Mouse (Mus musculus) lung, postnatal 25 days (tissue): ENCODE measurements around the gene Abcc3.

Experiments
- DNase-seq: peaks from one replicate; pipeline ENCODE4 v3.0.0; 2022; ENCODE audit warnings: low spot score

The Abcc3 gene

GRCm38 (mm10) chr11:94351094-94351493, 41.7 kb downstream of the Abcc3 start:
- DNase-seq: no peak

DNA sequence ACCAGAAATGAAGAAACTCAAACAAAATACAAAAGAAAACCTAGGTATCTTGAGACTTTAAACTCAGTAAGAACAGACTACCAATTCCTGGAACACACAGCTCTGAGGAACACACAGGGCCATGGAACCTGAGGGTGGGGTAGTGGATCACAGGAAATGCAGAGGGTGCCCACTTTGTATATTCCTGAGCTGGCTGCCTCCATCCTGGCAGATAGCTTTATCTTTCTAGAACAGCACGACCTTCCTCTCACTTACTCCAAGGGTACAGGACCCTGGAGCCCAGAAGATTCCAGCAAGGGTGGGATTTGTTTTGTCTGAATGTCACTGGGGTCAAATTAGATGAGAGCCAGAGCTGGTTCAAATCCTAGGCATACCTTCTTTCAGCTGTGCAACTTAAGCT, 42.5 kb downstream of the Abcc3 start:
- DNase-seq: no peak

GRCm38 (mm10) chr11:94349839-94350238, 43.0 kb downstream of the Abcc3 start:
- DNase-seq: no peak

DNA sequence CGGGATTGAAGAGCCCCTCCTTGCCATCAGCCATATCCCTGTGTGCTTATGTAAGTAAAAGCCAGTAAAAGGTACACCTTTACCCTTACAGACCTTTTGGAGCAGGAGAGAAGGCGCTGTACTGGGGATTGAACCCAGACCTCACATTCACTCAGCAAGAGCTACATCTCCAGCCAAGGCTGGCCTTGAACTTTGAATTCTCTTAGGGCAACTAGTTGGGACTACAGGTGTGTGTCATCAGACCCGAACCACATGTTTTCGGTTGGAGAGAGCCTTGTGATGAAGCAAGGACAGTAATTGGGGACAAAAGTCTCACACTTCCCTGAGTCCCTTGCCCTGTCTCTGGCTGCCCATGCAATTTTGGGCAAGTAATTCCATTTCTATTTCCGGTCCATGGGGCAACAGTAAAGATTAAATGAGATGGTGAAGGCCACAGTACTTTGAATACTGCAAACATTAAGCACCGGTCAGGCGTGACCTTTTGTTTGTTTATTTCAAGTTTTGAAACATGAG, 45.7 kb downstream of the Abcc3 start:
- DNase-seq: no peak

GRCm38 (mm10) chr11:94346611-94347010, 46.2 kb downstream of the Abcc3 start:
- DNase-seq: no peak

GRCm38 (mm10) chr11:94345926-94346325, 46.9 kb downstream of the Abcc3 start:
- DNase-seq: no peak

DNA sequence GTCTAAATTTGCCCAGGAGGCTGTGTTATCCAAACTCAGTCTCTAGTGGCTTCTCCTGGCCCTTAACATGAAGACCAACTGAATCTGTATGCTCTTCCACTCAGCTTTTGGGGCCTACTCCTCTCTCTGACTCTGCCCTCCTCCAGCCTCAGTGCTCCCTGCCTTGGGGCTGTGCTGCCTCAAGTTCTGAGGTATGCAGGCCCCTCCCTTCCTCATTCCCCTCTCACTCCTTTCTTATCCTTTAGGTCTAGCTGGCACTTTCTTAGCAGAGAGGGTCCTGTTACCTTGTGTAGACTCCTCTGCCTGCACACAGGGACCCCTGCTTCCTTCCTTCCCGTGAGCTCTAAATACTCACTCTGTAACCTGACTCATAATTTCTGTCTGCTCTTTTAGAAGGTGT, 48.3 kb downstream of the Abcc3 start:
- DNase-seq: no peak

DNA sequence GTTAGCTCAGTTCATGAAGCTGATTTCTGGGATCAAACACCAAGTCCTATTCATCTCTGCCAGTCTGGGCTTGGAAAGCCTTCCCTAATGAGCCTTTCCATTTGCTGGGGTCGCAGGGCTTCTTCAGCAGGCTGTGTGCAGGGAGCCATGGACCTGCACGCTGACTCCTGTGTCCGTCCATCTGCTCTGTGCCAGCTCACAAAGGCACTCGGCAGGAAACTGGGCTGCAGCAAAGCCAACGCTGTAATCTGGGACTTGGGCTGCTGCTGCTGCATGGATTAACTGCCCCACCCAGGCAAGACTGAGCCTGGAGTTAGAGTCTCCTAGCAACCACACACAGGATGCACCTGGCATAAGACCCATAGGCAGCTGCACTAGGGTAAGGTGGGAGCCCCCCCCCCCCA, 48.8 kb downstream of the Abcc3 start:
- DNase-seq: no peak

DNA sequence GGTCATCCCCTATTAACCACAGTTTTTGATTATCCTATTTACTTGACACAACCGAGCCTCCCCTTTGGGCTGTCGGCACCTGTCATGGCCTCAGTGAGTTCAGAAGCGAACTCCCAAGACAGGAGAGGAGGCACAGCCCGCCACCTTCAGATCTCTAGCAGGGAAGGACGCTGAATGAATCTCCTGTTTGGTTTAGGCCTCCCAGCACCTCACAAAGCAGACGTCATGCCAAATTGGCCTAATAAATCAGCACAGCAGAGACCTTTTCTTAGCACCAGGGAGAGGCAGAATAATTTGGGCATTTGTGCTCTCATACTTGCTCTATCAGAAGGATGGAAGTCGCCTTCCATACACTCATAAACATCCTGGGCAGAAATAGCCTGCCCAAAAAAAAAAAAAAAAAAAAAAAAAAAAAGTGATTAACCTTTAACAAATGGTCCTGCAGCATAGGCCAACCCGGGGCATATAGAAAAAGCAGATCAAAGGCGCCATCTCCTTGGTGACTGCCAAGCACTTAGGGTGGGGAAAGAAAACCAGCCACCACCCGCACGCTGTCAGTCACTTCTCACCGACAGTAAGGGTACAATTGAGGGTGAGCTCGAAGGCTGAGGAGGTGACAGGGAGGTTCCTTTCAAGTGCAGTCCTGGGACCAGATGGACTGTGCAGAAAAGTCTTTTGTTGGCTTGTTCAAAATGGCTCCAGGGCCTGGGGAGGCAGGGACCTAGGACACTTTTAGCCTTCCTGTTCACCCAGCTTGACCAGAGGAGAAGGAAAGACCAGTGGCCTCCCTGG, 50.5 kb downstream of the Abcc3 start:
- no peak for DNase-seq

DNA sequence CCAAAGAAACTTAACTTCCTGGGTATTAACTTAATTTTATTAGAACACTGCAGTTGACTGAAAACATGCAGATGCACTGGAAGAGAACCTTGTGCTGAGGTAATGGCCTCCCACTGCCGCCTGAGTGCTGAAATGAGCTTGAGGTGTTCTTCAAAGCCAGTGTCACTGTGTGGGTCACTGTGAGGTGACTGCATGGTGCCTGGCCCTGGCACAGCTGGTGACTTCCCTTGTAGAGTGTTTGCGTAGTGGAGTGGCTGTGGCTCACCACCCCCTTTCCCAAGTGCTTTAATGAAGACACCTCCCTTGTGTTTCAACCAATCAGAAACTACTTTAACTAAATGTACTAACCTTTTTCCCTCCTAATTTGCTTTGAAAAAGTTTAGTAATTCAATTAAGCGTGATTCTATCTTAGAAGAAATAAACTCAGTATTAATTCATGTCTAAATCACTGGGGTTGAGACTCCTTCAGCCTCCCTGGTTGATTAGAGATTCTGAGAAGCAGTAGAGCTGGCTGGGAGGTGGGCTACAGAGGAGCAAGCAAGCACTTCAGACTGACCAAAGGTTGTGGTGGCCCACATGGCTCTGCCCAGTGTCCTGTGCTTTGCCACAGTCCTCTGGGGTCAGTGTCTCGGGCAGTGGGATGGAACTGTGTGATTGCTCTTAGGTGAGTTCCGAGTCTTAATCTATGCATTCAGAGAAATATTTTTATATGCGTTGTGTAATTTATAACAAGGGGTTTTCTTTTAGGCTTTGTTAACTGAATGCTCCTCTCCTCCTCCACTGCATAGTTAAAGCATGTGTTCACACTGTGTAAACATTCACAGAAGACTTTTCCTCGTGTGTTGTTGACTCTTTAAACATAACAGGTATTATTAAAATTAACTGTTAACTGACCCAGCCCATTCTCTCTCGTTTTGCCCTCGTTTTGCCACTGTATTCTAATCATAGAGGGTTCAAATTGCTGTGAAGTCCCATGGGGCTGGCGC, 51.6 kb downstream of the Abcc3 start:
- DNase-seq: peak; percentile 87

- peak; percentile 74 for DNase-seq
These were observed 52.8 kb downstream of the Abcc3 start for GRCm38 (mm10) chr11:94339732-94340585.

- DNase-seq: peak; percentile 80
These were observed 54.5 kb downstream of the Abcc3 start for GRCm38 (mm10) chr11:94338347-94338746.

DNA sequence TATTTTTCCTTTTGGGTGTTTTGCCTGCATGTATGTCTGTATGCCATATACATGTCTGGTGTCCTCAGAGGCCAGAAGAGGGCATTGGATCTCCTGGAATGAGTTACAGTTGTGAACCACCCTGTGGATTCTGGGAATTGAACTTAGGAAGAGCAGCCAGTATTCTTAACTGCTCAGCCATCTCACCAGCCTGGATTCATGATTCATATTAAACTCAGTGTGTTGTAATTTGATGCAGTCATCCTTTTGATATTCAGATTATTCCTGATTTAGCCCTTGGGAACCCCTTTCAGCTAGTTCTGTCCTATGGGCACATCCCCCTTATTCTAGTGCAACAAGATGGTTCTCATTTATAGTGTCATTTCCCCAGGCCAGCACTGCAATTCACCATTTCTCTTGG, 56.2 kb downstream of the Abcc3 start:
- DNase-seq: no peak

GRCm38 (mm10) chr11:94334386-94334968, 58.3 kb downstream of the Abcc3 start:
- no peak for DNase-seq

DNA sequence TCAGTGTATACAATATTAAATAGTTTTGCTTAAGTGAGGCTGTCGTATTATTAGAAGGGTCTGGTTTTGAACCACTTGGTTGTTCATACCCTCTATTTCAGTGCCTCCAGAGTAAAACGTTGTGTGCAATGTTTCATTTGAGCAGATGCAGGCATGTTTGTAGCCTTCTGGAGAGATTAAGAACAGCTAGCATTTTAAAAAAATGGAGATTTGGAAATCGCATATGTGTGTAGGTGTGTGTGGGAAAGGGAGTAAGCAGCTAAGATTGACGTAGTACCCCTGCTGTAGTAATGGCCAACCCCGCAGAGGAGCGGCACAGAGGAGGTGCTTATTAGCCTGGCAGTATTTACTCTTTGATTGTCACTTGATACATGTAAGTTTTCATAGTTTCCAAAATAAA, 60.1 kb downstream of the Abcc3 start:
- DNase-seq: no peak

DNA sequence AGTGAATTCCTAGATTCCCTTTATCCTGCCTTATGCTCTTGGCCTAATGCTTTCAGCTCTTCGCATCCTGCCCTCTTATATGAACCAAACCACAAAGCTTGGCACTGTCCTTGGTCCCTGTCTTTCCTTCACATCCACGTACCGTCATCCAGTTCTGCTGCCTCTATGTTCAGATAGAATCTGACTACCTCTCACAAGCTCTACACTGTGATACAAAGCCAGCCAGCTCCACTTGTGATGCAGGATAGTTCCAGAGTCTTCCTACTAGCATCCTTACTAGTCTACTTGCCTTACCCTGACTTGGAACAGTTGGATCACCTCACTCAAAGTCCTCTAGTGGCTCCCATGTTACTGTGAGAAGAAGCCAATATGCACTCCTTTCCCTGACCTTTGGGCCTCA, 62.6 kb downstream of the Abcc3 start:
- DNase-seq: no peak

- peak; percentile 78 for DNase-seq
These were observed 63.4 kb downstream of the Abcc3 start for GRCm38 (mm10) chr11:94329270-94329891.

DNA sequence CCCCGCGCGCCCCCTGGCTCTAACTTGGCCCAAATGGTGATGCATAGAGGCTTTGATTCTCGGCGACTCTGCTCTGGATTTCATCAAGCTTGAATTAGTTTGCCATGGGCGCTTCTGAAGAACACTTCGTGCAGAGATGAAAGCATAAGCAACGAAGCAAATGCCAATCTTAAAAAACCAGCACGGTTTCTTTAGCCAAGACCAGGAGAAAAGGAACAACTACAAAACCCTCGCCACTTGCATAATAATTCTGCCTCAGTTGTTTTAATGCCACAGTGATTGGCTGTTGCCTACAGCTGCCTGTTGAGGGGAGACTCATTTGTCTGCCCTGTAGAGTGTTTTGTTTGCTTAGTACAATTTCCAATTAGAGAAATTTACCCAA, 64.2 kb downstream of the Abcc3 start:
- DNase-seq: no peak

DNA sequence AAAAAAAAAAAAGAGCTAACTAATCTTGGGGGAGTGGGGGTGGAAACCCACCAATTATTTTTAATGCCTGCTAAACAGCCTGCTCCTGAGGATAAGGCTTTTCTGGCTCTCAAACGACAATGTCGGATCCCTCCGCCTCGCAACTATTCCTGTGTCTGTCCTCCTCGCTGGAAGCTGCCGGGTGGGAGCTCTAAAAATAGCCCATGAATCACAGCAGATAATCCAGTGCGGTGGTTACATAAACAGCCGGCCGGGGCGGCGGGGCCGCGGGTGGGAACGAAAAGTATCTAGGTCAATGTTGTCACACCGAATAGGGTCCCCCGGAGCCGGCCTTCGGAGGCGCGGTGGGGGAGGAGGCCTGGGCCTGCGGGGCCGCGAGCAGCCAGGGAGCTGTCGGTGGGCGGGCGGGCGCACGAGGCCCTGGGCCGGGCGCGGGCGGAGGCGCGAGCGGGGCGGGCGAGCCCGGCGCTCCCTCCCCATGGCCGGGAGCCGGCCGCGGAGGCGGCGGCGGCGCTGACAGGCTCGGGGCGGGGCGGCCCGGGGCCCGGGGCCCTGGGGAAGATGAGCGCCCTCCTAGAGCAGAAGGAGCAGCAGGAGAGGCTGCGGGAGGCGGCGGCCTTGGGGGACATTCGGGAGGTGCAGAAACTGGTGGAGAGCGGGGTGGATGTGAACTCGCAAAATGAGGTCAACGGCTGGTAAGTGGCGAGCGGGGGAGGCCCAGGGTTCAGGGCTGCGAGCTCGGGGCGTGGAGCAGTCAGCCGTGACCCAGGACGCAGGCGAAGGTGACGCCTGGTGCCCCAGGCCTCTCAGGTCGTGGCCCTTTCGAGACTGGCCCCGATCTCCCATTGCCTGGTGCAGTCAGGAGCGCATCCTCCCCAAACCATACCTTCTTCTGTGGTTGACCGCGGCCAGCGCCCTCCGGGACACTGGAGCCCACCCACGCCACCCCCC, 64.8 kb downstream of the Abcc3 start, which contains the start of gene Ankrd40:
Gene Ankrd40, plus strand, starts transcription at position 309 of the 951 bp plus-strand sequence.
- DNase-seq: peak; percentile 96

DNA sequence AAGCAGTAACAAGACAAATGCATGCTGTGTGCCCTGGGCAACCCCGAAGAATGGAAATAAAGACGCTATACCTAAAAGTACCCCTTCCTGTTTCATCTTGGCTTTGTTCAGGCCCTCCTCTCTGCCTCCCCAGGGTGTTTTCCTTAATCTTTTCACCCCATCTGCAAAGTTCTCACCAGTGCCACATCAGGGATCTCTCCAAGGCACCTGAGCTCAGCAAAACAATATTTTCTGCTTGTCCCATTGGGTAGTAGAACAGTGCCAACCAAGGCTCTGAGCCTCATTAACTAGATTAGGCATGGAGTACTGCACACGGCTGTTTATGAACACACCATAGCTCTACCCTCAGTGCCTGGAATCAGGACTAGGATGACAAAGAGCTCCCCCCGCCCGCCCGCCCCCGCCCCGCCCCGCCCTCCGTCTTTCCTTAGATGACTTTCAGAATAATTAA, 65.8 kb downstream of the Abcc3 start:
- no peak for DNase-seq
